ENCODE assay signal across 20 mouse cellular contexts in the genomic region with DNA sequence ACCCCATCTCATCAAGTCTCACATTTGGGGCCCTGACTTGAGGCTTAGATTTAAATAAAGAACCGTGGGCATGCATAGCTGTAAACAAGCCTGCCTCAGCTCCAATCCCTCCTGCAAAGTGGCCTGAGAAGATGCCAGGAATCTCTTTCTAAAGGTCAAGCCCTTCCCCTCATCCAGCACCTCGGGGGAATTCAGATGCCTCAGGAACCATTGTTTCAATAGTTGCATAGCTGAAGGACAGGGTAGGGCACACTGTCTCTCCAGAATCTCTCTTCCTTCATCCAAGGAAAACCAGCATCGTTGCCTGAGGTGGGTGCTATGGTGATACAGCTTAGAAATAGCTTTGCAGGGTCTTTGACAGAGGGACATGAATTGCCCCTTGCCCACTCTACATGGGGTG.
DNase-seq lines count a peak whose midpoint lies in the region; ATAC-seq and TF ChIP-seq lines count a peak whose summit lies in the region.
"Had no signal": no experiment of that assay in that cellular context is flagged by ENCODE, and none has a peak within 500 bp of the region (broad histone marks: within the 10 kb centered on the region; RNA-seq: fewer than 3 reads in every experiment).

No protein-coding gene starts in this region.

- 0 out of 2 replicates have a peak overlapping the region, but pooled peaks have one; percentile 9 for H3K27ac ChIP-seq in heart, embryonic 16.5 days (ENCODE audit: low read length)
- H3K27ac ChIP-seq in ES-Bruce4 (ENCODE audit: insufficient read depth, low read length), result no peak overlapping the region
- H3K27ac ChIP-seq in intestine, postnatal 0 days (ENCODE audit: low read depth, low read length), result peak overlapping the region; percentile 35; the same call in 1 of the 2 replicates
- no peak overlapping the region for H3K27ac ChIP-seq in hindbrain, embryonic 14.5 days
- H3K27ac ChIP-seq: hindbrain, embryonic 12.5 days; limb, embryonic 10.5 days; liver, embryonic 15.5 days; lung, embryonic 15.5 days; midbrain, embryonic 13.5 days had no signal

- 28% methylated on average over 3 of the region's 3 CpGs for WGBS in heart, embryonic 16.5 days
- 25% methylated on average over 3 of the region's 3 CpGs for WGBS in intestine, postnatal 0 days
- 54% methylated on average over 3 of the region's 3 CpGs for WGBS in hindbrain, embryonic 14.5 days

- H3K27me3 ChIP-seq in heart, embryonic 16.5 days (ENCODE audit: control insufficient read depth, insufficient read depth, low read length), result no peaks in the 10 kb centered on the region
- H3K27me3 ChIP-seq in ES-Bruce4 (ENCODE audit: control insufficient read depth, insufficient read depth, low read length, poor library complexity, severe bottlenecking), result no peaks in the 10 kb centered on the region
- H3K27me3 ChIP-seq in intestine, postnatal 0 days (replicated peaks; ENCODE audit: control insufficient read depth, insufficient read depth, low read length), result no peaks in the 10 kb centered on the region
- H3K27me3 ChIP-seq in hindbrain, embryonic 14.5 days (ENCODE audit: control insufficient read depth, insufficient read depth, low read length), result no peaks in the 10 kb centered on the region
- H3K27me3 ChIP-seq: hindbrain, embryonic 12.5 days; liver, embryonic 15.5 days; megakaryocyte, embryonic 14.5 days; midbrain, embryonic 13.5 days had no signal

- no peak for DNase-seq in heart, adult 18-20 months
- DNase-seq in ZHBTc4 (ENCODE audit: low read depth, low spot score), result peak; percentile 73
- no peak for DNase-seq in hindbrain, embryonic 14.5 days (ENCODE audit: low spot score)
- DNase-seq: adrenal gland, adult 8-10 months; cerebellum, adult 11-12 months; cerebellum, postnatal 14 days; liver; right cerebral cortex, postnatal 14 days; thymus, postnatal 25 days had no signal

- 0 out of 2 replicates have a peak, but pooled peaks have one; percentile 29 for TF ChIP-seq EP300 in ES-Bruce4 (IDR thresholded peaks at IDR 0.05; ENCODE audit: insufficient read depth, low read depth, low read length)

- no peak overlapping the region for H3K4me2 ChIP-seq in heart, embryonic 16.5 days (ENCODE audit: low read depth, low read length)
- H3K4me2 ChIP-seq in intestine, postnatal 0 days (replicated peaks; ENCODE audit: low read depth), result no peak overlapping the region
- no peak overlapping the region for H3K4me2 ChIP-seq in hindbrain, embryonic 14.5 days (replicated peaks)
- H3K4me2 ChIP-seq: hindbrain, embryonic 12.5 days; liver, embryonic 15.5 days; lung, embryonic 15.5 days; midbrain, embryonic 13.5 days had no signal

- no peaks in the 10 kb centered on the region for H3K9me3 ChIP-seq in heart, embryonic 16.5 days (replicated peaks; ENCODE audit: control insufficient read depth, low read length)
- H3K9me3 ChIP-seq in ES-Bruce4 (replicated peaks; ENCODE audit: control insufficient read depth, insufficient read depth, low read length, poor library complexity, severe bottlenecking), result no peaks in the 10 kb centered on the region
- no peaks in the 10 kb centered on the region for H3K9me3 ChIP-seq in intestine, postnatal 0 days (ENCODE audit: control insufficient read depth)
- no peaks in the 10 kb centered on the region for H3K9me3 ChIP-seq in hindbrain, embryonic 14.5 days (ENCODE audit: control insufficient read depth, low read length)
- H3K9me3 ChIP-seq: hindbrain, embryonic 12.5 days; limb, embryonic 10.5 days; liver, embryonic 15.5 days; lung, embryonic 15.5 days; megakaryocyte, embryonic 14.5 days; midbrain, embryonic 13.5 days had no signal

- no peak for ATAC-seq in heart, embryonic 16.5 days (replicated peaks; ENCODE audit: extremely low read depth, insufficient read depth, low FRiP score)
- no peak for ATAC-seq in intestine, postnatal 0 days
- no peak for ATAC-seq in hindbrain, embryonic 14.5 days (ENCODE audit: low FRiP score)
- ATAC-seq in activated CD4-positive, CD25-positive, alpha-beta regulatory T cell, adult 4 months, result no peak
- ATAC-seq: forebrain, embryonic 14.5 days; midbrain, embryonic 13.5 days had no signal

- no peak overlapping the region for H3K9ac ChIP-seq in heart, embryonic 16.5 days (ENCODE audit: low read length)
- no peak overlapping the region for H3K9ac ChIP-seq in ES-Bruce4 (ENCODE audit: low read depth, poor library complexity, severe bottlenecking)
- H3K9ac ChIP-seq in intestine, postnatal 0 days (ENCODE audit: low read depth, low read length), result no peak overlapping the region
- no peak overlapping the region for H3K9ac ChIP-seq in hindbrain, embryonic 14.5 days
- H3K9ac ChIP-seq: hindbrain, embryonic 12.5 days; liver, embryonic 15.5 days; lung, embryonic 15.5 days; midbrain, embryonic 13.5 days had no signal

- H3K4me1 ChIP-seq in heart, embryonic 16.5 days (ENCODE audit: control insufficient read depth, insufficient read depth, low read length), result no peaks in the 10 kb centered on the region
- peaks cover 3% of the 10 kb centered on the region for H3K4me1 ChIP-seq in ES-Bruce4 (ENCODE audit: control insufficient read depth, insufficient read depth, low read length)
- peaks cover 3% of the 10 kb centered on the region; the same call in 1 of the 2 replicates for H3K4me1 ChIP-seq in intestine, postnatal 0 days (replicated peaks; ENCODE audit: control insufficient read depth, insufficient read depth, low read length)
- no peaks in the 10 kb centered on the region; the same call in 1 of the 2 replicates for H3K4me1 ChIP-seq in hindbrain, embryonic 14.5 days (replicated peaks; ENCODE audit: control insufficient read depth, insufficient read depth, low read length)
- H3K4me1 ChIP-seq: hindbrain, embryonic 12.5 days; limb, embryonic 10.5 days; liver, embryonic 15.5 days; megakaryocyte, embryonic 14.5 days had no signal

- no peak overlapping the region for H3K4me3 ChIP-seq in heart, embryonic 16.5 days (ENCODE audit: low read length)
- H3K4me3 ChIP-seq in ES-Bruce4 (ENCODE audit: low read depth, low read length), result no peak overlapping the region
- no peak overlapping the region for H3K4me3 ChIP-seq in intestine, postnatal 0 days (ENCODE audit: low read depth, low read length)
- H3K4me3 ChIP-seq in hindbrain, embryonic 14.5 days (replicated peaks; ENCODE audit: low read length), result no peak overlapping the region
- H3K4me3 ChIP-seq: hindbrain, embryonic 12.5 days; limb, embryonic 10.5 days; liver, embryonic 15.5 days; lung, embryonic 15.5 days; megakaryocyte, embryonic 14.5 days; midbrain, embryonic 13.5 days had no signal

- no peak for TF ChIP-seq CTCF in ES-Bruce4 (IDR thresholded peaks at IDR 0.05; ENCODE audit: low read depth, low read length)
- no peak for TF ChIP-seq CTCF in intestine, postnatal 0 days (IDR thresholded peaks at IDR 0.05; ENCODE audit: low read depth)

- no peaks in the 10 kb centered on the region for H3K36me3 ChIP-seq in heart, embryonic 16.5 days (ENCODE audit: control insufficient read depth, insufficient read depth)
- no peaks in the 10 kb centered on the region for H3K36me3 ChIP-seq in ES-Bruce4 (ENCODE audit: control insufficient read depth, insufficient read depth, low read length, poor library complexity, severe bottlenecking)
- H3K36me3 ChIP-seq in intestine, postnatal 0 days (ENCODE audit: control insufficient read depth, insufficient read depth), result no peaks in the 10 kb centered on the region
- H3K36me3 ChIP-seq in hindbrain, embryonic 14.5 days (replicated peaks; ENCODE audit: control insufficient read depth, insufficient read depth), result no peaks in the 10 kb centered on the region
- H3K36me3 ChIP-seq: hindbrain, embryonic 12.5 days; limb, embryonic 10.5 days; liver, embryonic 15.5 days; lung, embryonic 15.5 days; midbrain, embryonic 13.5 days had no signal

- TF ChIP-seq POLR2A in ES-Bruce4 (IDR thresholded peaks at IDR 0.05; ENCODE audit: insufficient read depth, low read length), result no peak

Comparison
In these comparisons a context has a peak if more than half of its experiments do, and no peak if none do; other contexts are left out.
1. H3K27ac ChIP-seq: peak in heart, embryonic 16.5 days (single experiment) and intestine, postnatal 0 days (single experiment); none in ES-Bruce4 (single experiment) and hindbrain, embryonic 14.5 days (single experiment).